Mouse (Mus musculus) kidney, adult 10 weeks (tissue): ENCODE results near the gene Cbr1. TPM values are rescaled to one million over a fixed set of nuclear protein-coding genes. Genes with fewer than 3 reads are reported as not detected.

ENCODE experiments used
- polyA plus RNA-seq: library from polyadenylated mRNA; stranded (reverse); fragments of 350-450 nt; fragmentation: Illumina TruSeq; extraction: RNeasy Lipid Tissue Mini Kit (QIAGEN cat#74804); gene quantifications from one replicate; pipeline ENCODE4 v1.2.3, GENCODE M21; 2014; ENCODE audit warnings: low read depth, low replicate concordance

Cbr1 gene
- polyA plus RNA-seq = 95.2 TPM

DNA sequence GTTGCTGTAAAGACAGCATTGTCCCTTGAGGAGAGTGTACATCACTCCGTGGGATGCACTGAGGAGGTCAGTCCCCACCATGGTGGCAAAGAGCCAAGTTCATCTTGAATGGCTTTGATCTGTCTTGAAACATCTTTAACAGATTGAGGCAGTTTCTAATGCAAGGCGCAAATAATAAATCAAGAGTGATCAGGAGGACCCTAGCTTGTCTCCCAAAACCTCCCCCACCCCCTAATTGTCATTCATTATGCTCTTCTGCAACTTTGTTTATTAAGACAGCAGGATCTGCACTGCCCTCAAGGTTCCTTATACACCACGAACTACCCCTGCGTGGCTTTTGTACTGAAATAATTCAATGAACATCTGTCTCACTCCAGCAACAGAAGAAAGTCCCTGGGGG, at the start of gene Cbr1:
Gene Cbr1 (plus strand): TSS at position 301 of the 400 bp plus-strand sequence.

DNA sequence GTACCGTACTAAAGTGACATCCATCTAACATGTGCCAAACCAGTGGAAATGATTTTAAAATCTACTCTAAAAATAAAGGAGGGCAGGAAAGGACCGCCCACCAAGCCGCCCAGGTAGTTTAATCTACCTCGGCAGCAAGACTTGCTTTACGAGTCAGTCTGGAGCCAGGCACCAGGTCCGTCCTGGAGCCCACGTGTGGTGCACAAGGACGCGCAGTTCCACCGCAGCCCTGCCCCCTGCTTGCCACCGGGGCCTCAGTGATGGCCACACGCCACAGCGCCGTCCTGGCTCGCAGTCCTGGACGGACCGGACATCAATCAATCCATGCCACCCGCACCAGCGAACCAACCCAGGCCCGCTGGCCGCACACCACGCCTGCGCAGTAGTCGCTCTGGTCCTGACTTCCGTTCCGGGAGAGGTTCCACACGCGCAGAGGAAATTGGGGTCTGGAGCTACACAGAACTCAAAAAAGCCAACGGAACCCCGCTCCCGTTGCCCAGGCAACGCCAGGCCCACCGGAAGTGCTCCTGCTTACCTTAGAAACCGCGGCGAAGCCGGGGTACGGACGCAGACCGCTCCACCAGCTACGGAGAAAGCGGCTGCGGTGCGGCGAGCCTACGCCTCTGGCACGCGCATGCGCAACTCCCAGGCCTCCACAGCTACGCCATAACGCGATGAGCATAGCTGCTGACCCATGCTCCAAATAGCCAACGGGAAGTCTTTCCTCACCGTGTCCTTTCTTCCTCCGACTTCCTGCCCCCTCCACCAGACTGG, 2.0 kb upstream of the Cbr1 start, which contains the start of gene Setd4:
Gene Setd4 (minus strand): TSS at position 625 of the 774 bp plus-strand sequence.

DNA sequence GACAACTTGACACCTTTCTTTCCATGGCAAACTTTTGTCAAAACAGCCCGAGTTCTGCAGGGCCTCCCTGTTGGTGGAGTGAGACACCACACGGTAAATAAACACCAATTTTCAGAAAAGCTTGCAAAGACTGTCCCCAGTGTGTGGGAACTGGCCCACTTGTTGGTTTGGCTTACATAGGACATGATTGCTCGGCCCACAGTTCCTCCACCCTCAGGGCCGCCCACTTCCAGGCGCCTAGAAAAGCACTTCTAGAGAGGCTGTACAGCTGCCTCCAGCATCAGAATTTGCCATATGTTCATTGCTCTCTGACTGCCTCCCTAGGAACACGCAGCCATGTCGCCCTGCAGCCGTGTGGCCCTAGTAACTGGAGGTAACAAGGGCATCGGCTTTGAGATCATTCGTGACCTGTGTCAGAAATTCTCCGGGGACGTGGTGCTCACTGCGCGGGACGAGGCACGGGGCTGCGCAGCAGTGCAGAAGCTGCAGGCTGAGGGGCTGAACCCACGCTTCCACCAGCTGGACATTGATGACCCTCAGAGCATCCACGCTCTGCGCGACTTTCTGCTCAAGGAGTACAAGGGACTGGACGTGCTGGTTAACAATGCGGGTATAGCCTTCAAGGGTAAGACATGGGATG, 22.2 kb downstream of the Cbr1 start, which contains the start of gene Gm5678:
Gene Gm5678 (plus strand): TSS at position 337 of the 640 bp plus-strand sequence.

Other genes with a start within 250 kb of the Cbr1 start
- gene Setd4, start 1.8 kb upstream of the Cbr1 start, polyA plus RNA-seq = 0.61 TPM
- gene Gm5678, start 22.2 kb downstream of the Cbr1 start, polyA plus RNA-seq = not detected
- 1.5 TPM for gene Cbr3, start 77.4 kb downstream of the Cbr1 start, polyA plus RNA-seq
- gene Dop1b, start 106.1 kb downstream of the Cbr1 start, polyA plus RNA-seq = 4.2 TPM
- 46.5 TPM for gene Morc3, start 226.3 kb downstream of the Cbr1 start, polyA plus RNA-seq